Mouse (Mus musculus): ENCODE data around the gene Hipk3. TPM values are rescaled to one million over a fixed set of nuclear protein-coding genes. Genes with fewer than 3 reads are reported as not detected.

Hipk3 gene
- total and polyA plus RNA-seq, 2 experiments from 2014 or later: 29.7 to 213 TPM

DNA sequence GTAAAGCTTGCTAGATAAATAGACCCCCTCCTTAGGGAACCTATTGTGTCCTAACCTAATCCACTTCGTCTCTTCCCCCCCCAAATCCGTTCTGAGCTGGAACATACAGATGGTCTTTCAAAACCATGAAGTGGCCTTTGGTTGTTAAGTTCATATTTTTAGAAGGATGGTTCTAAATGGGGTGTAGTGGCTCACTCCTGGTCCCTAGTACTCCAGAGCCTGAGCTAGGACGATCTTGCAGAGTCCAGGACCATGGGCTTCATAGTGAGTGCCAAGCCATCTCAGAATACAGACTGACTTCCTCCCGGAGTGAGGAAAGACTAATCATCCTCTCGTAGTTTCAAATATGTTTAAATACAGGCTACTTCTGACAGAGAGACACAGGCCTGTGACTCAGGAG, 2.0 kb upstream of the Hipk3 start:
- Histone ChIP-seq H3K9ac (replicated peaks; ENCODE audit: low read depth, low read length) (no peak overlapping the region), H3K4me2 (ENCODE audit: low read depth, low read length) (no peak overlapping the region), H3K27ac (ENCODE audit: low read depth) (no peak overlapping the region), H3K36me3 (replicated peaks; ENCODE audit: control insufficient read depth, insufficient read depth, low read length) (no peaks in the 10 kb centered on the region), H3K4me1 (ENCODE audit: control insufficient read depth, insufficient read depth) (peaks cover 20% of the 10 kb centered on the region), H3K27me3 (ENCODE audit: control insufficient read depth, insufficient read depth, low read length) (no peaks in the 10 kb centered on the region), H3K4me3 (ENCODE audit: low read depth, low read length) (no peak overlapping the region), H3K9me3 (replicated peaks; ENCODE audit: control insufficient read depth, low read length) (no peaks in the 10 kb centered on the region)
- 28% methylated on average over 5 of the region's 5 CpGs for WGBS
- no peak for ATAC-seq (ENCODE audit: insufficient read depth, low read depth)
- TF ChIP-seq CTCF (IDR thresholded peaks at IDR 0.05; ENCODE audit: low read depth) (no peak), EP300 (IDR thresholded peaks at IDR 0.05; ENCODE audit: low read depth) (no peak)
- DNase-seq (ENCODE audit: low spot score): no peak

DNA sequence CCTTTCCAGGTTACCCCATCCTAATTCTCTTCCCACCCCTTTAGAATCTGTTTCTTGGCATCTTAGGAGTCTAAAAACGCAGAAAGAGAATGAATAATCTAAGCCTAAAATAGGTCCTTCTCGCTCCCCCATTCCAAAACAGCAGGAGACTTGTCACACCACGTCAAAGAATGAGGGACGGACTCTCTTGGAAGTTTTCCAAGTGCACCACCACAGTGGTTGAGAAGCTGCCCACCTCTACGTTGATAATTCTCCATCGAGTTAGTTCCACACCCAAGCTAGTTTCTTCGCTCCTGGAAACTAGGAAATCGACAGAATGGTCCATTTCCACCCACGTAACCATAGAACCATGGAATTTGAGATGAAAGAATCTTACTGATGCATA, 547 bp upstream of the Hipk3 start:
- no peaks in the 10 kb centered on the region for H3K36me3 ChIP-seq (replicated peaks; ENCODE audit: control insufficient read depth, insufficient read depth, low read length)
- no peaks in the 10 kb centered on the region for H3K27me3 ChIP-seq (ENCODE audit: control insufficient read depth, insufficient read depth, low read length)
- H3K9me3 ChIP-seq (replicated peaks; ENCODE audit: control insufficient read depth, low read length): no peaks in the 10 kb centered on the region
- H3K27ac ChIP-seq (ENCODE audit: low read depth): peak overlapping the region; percentile 100
- ATAC-seq (ENCODE audit: insufficient read depth, low read depth) (no peak), DNase-seq (ENCODE audit: low spot score) (no peak)
- peak overlapping the region; percentile 100 for H3K9ac ChIP-seq (replicated peaks; ENCODE audit: low read depth, low read length)
- TF ChIP-seq EP300 (IDR thresholded peaks at IDR 0.05; ENCODE audit: low read depth): no peak
- TF ChIP-seq CTCF (IDR thresholded peaks at IDR 0.05; ENCODE audit: low read depth): no peak
- H3K4me2 ChIP-seq (ENCODE audit: low read depth, low read length): peak overlapping the region; percentile 72
- peak overlapping the region; percentile 99 for H3K4me3 ChIP-seq (ENCODE audit: low read depth, low read length)
- 13% methylated on average over 9 of the region's 9 CpGs for WGBS
- H3K4me1 ChIP-seq (ENCODE audit: control insufficient read depth, insufficient read depth): peaks cover 25% of the 10 kb centered on the region

- H3K9ac ChIP-seq (replicated peaks; ENCODE audit: low read depth, low read length): peak overlapping the region; percentile 100
- under 1% methylated on average over 98 of the region's 99 CpGs for WGBS
- H3K4me3 ChIP-seq (ENCODE audit: low read depth, low read length): peak overlapping the region; percentile 99
- no peaks in the 10 kb centered on the region for H3K36me3 ChIP-seq (replicated peaks; ENCODE audit: control insufficient read depth, insufficient read depth, low read length)
- no peaks in the 10 kb centered on the region for H3K9me3 ChIP-seq (replicated peaks; ENCODE audit: control insufficient read depth, low read length)
- H3K4me2 ChIP-seq (ENCODE audit: low read depth, low read length): peak overlapping the region; percentile 72
- ATAC-seq (ENCODE audit: insufficient read depth, low read depth) (peak; percentile 60), DNase-seq (ENCODE audit: low spot score) (peak; percentile 80)
- H3K27me3 ChIP-seq (ENCODE audit: control insufficient read depth, insufficient read depth, low read length): no peaks in the 10 kb centered on the region
- peak overlapping the region; percentile 100 for H3K27ac ChIP-seq (ENCODE audit: low read depth)
- TF ChIP-seq EP300 (IDR thresholded peaks at IDR 0.05; ENCODE audit: low read depth) (0 out of 2 replicates have a peak, but pooled peaks have one; percentile 19), CTCF (IDR thresholded peaks at IDR 0.05; ENCODE audit: low read depth) (peak; percentile 33)
- H3K4me1 ChIP-seq (ENCODE audit: control insufficient read depth, insufficient read depth): peaks cover 31% of the 10 kb centered on the region
Measured at GRCm38 (mm10) chr2:104493021-104493950, 960 bp downstream of the Hipk3 start.

DNA sequence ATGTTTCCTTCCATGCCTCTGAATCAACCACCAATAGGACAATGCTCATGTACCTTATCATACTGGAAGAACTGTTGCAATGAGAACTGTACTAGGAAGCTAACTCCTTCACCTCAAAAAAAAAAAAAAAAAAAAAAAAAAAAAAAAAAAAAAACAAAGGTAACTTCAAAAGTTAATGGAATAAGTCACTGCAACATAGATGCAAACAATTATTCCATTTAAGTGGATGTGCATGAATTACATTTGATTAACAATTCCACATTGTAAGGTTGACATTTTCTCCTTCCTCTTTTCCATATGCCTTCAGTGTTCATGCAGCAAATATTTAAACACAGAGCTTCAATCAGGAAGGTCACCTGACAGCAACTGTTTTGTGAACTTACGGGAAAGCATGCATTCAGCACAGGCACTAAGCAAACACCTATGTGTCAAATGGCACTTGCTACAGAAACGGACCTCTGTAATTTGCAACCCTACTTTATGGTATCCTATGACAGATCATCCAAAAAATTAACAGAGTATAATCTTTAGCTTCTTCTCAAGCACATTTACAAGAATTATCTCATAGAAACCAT, 2.9 kb downstream of the Hipk3 start:
- ATAC-seq (ENCODE audit: insufficient read depth, low read depth) (no peak), DNase-seq (ENCODE audit: low spot score) (no peak)
- Histone ChIP-seq H3K27ac (ENCODE audit: low read depth) (peak overlapping the region; percentile 74), H3K4me3 (ENCODE audit: low read depth, low read length) (peak overlapping the region; percentile 43), H3K9me3 (replicated peaks; ENCODE audit: control insufficient read depth, low read length) (no peaks in the 10 kb centered on the region), H3K4me1 (ENCODE audit: control insufficient read depth, insufficient read depth) (peaks cover 28% of the 10 kb centered on the region), H3K9ac (replicated peaks; ENCODE audit: low read depth, low read length) (peak overlapping the region; percentile 58; the same call in 1 of the 2 replicates), H3K4me2 (ENCODE audit: low read depth, low read length) (peak overlapping the region; percentile 60), H3K36me3 (replicated peaks; ENCODE audit: control insufficient read depth, insufficient read depth, low read length) (no peaks in the 10 kb centered on the region), H3K27me3 (ENCODE audit: control insufficient read depth, insufficient read depth, low read length) (no peaks in the 10 kb centered on the region)
- 16% methylated on average over 2 of the region's 2 CpGs for WGBS
- TF ChIP-seq CTCF (IDR thresholded peaks at IDR 0.05; ENCODE audit: low read depth): no peak
- TF ChIP-seq EP300 (IDR thresholded peaks at IDR 0.05; ENCODE audit: low read depth): no peak

- Histone ChIP-seq H3K9ac (replicated peaks; ENCODE audit: low read depth, low read length) (peak overlapping the region; percentile 30; the same call in 1 of the 2 replicates), H3K9me3 (replicated peaks; ENCODE audit: control insufficient read depth, low read length) (no peaks in the 10 kb centered on the region), H3K27me3 (ENCODE audit: control insufficient read depth, insufficient read depth, low read length) (no peaks in the 10 kb centered on the region), H3K4me1 (ENCODE audit: control insufficient read depth, insufficient read depth) (peaks cover 23% of the 10 kb centered on the region), H3K4me3 (ENCODE audit: low read depth, low read length) (peak overlapping the region; percentile 43), H3K27ac (ENCODE audit: low read depth) (peak overlapping the region; percentile 59), H3K36me3 (replicated peaks; ENCODE audit: control insufficient read depth, insufficient read depth, low read length) (no peaks in the 10 kb centered on the region), H3K4me2 (ENCODE audit: low read depth, low read length) (peak overlapping the region; percentile 60)
- WGBS: 17% methylated on average over 2 of the region's 2 CpGs
- DNase-seq (ENCODE audit: low spot score) (no peak), ATAC-seq (ENCODE audit: insufficient read depth, low read depth) (no peak)
- TF ChIP-seq CTCF (IDR thresholded peaks at IDR 0.05; ENCODE audit: low read depth) (no peak), EP300 (IDR thresholded peaks at IDR 0.05; ENCODE audit: low read depth) (no peak)
Measured at GRCm38 (mm10) chr2:104490761-104491160, 3.5 kb downstream of the Hipk3 start.

Measured in heart, postnatal 0 days (tissue).